Mouse (Mus musculus) ES-Bruce4 (cell line): ENCODE data around the gene Mlec. TPM values are rescaled to one million over a fixed set of nuclear protein-coding genes. Genes with fewer than 3 reads are reported as not detected.

Experiments
- H3K27ac ChIP-seq: 2 replicates; pipeline ENCODE4 v1.5.1; 2012; ENCODE audit warnings: low read length, inconsistent platforms; ENCODE audit not compliant: insufficient read depth
- H3K27me3 ChIP-seq: 2 replicates; pipeline ENCODE4 v1.6.1; 2012; ENCODE audit warnings: mild to moderate bottlenecking, low read length, inconsistent platforms; ENCODE audit not compliant: control insufficient read depth, poor library complexity, insufficient read depth, severe bottlenecking
- H3K36me3 ChIP-seq: 2 replicates; pipeline ENCODE4 v1.6.1; 2012; ENCODE audit warnings: inconsistent platforms, mild to moderate bottlenecking, low read length, moderate library complexity; ENCODE audit not compliant: control insufficient read depth, poor library complexity, insufficient read depth, severe bottlenecking
- H3K4me1 ChIP-seq: one replicate; pipeline ENCODE4 v1.8.1; 2011; ENCODE audit warnings: low read length; ENCODE audit not compliant: control insufficient read depth, insufficient read depth
- H3K4me3 ChIP-seq: 2 replicates; pipeline ENCODE4 v1.5.1; 2011; ENCODE audit warnings: low read depth, mild to moderate bottlenecking, low read length
- H3K9ac ChIP-seq: 2 replicates; pipeline ENCODE4 v1.6.1; 2012; ENCODE audit warnings: low read depth, mild to moderate bottlenecking, inconsistent platforms; ENCODE audit not compliant: poor library complexity, severe bottlenecking
- H3K9me3 ChIP-seq: replicated peaks from 2 replicates; pipeline ENCODE4 v1.6.1; 2012; ENCODE audit warnings: mild to moderate bottlenecking, low read length, inconsistent platforms; ENCODE audit not compliant: control insufficient read depth, poor library complexity, insufficient read depth, severe bottlenecking
- CTCF ChIP-seq: IDR thresholded peaks from one replicate; pipeline ENCODE4 v1.8.1; 2011; ENCODE audit warnings: low read depth, low read length
- EP300 ChIP-seq: IDR thresholded peaks from 2 replicates; pipeline ENCODE4 v1.6.1; 2011; ENCODE audit warnings: low read depth, low read length; ENCODE audit not compliant: insufficient read depth
- POLR2A ChIP-seq: IDR thresholded peaks from one replicate; pipeline ENCODE4 v1.8.1; 2011; ENCODE audit warnings: low read length; ENCODE audit not compliant: insufficient read depth
- polyA plus RNA-seq: library from polyadenylated mRNA; stranded (reverse); fragments of >200 nt; gene quantifications from 2 replicates; pipeline ENCODE4 v1.2.4, GENCODE M21; 2011; ENCODE audit warnings: low read depth; ENCODE audit not compliant: missing spikeins, insufficient read depth, insufficient read length

The Mlec gene
- polyA plus RNA-seq: 137 and 139 TPM in 2 replicates

DNA sequence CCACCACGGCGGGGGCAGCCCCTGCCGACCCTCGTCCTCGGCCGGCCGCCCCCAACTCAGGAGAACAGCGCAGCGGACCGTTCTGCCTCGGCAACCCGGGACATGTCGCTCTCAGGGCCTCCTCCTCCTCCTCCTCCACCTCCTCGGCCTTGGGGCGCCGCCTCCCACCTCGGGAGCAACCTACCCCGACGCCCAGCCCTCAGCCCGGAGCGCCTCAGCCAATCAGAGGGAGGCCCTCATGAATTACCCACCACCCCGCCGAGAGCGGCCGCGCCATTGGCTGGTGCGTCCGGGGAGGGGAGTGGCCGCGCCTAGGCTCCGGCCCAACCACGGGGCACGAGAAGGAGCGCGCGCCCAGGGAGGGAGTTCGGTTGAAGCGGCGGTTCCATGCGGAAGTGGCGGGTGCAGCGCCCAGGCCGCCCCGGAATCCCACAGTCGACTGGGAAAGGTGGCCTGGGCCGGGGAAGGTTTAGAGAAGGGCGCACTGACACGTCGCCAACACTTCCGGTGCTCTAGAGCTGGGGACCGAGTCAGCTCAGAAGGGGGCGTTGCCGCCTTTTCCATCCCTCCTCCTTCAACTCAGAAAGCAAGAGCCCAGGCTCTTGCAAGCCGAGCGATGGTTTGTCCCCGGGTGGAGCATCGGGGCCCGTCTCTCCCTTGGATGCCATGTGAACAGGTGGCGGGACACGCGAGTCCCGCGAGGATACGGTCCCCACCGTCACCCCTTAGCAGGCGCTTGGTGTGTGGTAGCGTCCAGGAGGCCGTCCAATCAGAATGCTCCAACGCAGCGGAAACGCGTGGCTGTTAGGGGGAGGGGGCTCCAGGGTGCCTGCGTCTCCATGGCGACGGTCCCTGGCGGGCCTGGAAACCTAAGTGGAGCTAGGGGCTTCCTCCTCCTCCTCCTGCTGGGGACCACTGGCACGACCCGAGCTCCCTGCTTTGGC is at the start of gene Mlec:
Gene Mlec, minus strand, starts transcription at position 140 of the 944 bp plus-strand sequence.
- Histone ChIP-seq H3K9ac (peak within 1 kb of the TSS; percentile 96), H3K27ac (peak within 1 kb of the TSS; percentile 47; the same call in 1 of the 2 replicates), H3K4me1 (peaks cover 3% of the 10 kb centered on the region), H3K27me3 (no peaks in the 10 kb centered on the region), H3K4me3 (peak within 1 kb of the TSS; percentile 97), H3K36me3 (peaks cover 2% of the 10 kb centered on the region), H3K9me3 (no peaks in the 10 kb centered on the region)
- TF ChIP-seq CTCF (no peak), POLR2A (peak; percentile 83), EP300 (no peak; the same call in 1 of the 2 replicates)

GRCm38 (mm10) chr5:115207244-115207643 is 49.3 kb upstream of the Mlec start:
- no peaks in the 10 kb centered on the region for H3K27me3 ChIP-seq
- peaks cover 1% of the 10 kb centered on the region for H3K4me1 ChIP-seq
- no peak overlapping the region for H3K4me3 ChIP-seq
- no peaks in the 10 kb centered on the region for H3K36me3 ChIP-seq
- H3K27ac ChIP-seq: no peak overlapping the region
- peak; percentile 50 for TF ChIP-seq CTCF
- no peak for TF ChIP-seq POLR2A
- H3K9me3 ChIP-seq: no peaks in the 10 kb centered on the region
- no peak overlapping the region for H3K9ac ChIP-seq

DNA sequence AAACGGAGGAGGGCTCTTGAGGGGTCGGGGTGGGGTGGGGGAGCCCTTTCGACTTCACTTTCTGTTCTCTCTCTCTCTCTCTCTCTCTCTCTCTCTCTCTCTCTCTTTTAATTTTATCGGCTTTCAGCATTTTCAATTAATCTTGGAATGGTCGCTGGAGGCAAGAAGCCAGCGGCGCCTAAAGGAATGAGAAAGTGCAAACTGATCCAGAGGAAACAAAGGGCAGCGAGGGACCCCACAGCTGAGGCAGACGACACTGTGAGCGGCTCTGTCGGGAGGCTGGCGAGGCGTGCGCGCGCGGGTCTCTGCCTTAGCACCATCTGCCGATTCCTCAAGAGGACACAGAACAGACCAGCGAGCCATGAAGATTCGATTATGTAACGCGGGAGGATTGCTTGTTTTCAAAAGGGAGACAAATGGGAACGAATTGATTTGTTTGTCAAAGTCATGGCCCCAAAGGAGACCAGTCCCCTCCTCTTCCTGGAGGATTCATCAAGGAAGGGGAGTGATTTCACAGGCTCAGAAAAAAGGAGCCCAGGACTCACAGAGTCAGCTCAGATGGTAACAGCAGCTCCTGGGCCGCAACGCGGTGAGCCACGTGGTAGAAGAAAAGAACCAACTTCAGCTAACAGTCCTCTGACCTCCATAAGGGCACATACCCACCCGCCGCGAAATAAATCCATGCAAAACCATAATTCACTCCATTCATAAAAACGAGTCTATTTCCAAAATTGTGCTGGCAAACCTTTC is 46.8 kb upstream of the Mlec start:
- H3K36me3 ChIP-seq: no peaks in the 10 kb centered on the region
- H3K27me3 ChIP-seq: no peaks in the 10 kb centered on the region
- TF ChIP-seq CTCF (no peak), EP300 (no peak), POLR2A (no peak)
- peaks cover 1% of the 10 kb centered on the region for H3K4me1 ChIP-seq
- H3K4me3 ChIP-seq: peak overlapping the region; percentile 31
- H3K27ac ChIP-seq: no peak overlapping the region
- peak overlapping the region; percentile 28 for H3K9ac ChIP-seq
- H3K9me3 ChIP-seq: no peaks in the 10 kb centered on the region

DNA sequence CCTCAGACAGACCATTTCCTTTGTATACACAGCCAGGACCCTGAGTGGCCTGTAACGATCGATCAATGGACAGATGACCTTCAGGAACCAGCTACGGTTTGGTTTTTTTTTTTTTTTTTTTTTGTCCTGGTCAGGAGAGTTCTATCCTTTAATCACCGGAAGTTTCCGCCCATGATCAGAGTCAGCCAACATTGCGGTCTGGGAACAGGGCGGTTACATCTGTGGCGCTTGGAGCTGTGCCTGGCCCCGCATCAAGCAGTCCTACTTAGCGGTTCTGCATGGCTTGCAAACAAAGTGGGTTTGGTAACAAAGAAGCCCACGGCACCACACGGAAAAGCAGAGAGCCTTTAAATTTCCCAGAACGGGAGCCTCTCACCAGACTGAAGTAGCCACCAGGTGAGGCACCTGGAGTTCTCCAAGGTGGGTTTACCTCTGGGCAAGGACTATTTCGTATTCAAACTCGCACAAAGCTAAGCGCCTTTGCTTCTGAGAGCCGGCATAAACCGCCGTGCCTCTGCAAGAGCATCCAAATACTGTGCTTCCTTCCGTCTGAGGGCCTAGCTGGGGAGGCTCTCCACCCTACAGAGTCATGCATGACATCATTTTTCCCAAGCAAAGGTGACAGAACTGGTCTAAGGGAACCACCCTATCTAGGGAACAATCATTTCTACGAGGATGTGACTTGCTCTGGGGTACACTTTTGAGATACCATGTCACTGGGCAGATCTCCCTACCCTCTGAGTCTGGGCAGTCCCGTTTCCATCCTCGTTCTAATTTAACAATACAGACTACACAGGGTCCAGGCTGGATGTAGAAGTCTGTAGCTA is 46.0 kb upstream of the Mlec start:
- Histone ChIP-seq H3K4me1 (peaks cover 1% of the 10 kb centered on the region), H3K9me3 (no peaks in the 10 kb centered on the region), H3K4me3 (peak overlapping the region; percentile 45), H3K9ac (peak overlapping the region; percentile 28), H3K27me3 (no peaks in the 10 kb centered on the region), H3K36me3 (no peaks in the 10 kb centered on the region), H3K27ac (peak overlapping the region; percentile 27)
- TF ChIP-seq POLR2A: no peak
- no peak for TF ChIP-seq EP300
- no peak for TF ChIP-seq CTCF

- Histone ChIP-seq H3K27me3 (peaks cover 2% of the 10 kb centered on the region), H3K4me3 (peak overlapping the region; percentile 53), H3K9ac (peak overlapping the region; percentile 88), H3K36me3 (no peaks in the 10 kb centered on the region), H3K4me1 (no peaks in the 10 kb centered on the region), H3K27ac (no peak overlapping the region), H3K9me3 (no peaks in the 10 kb centered on the region)
- no peak for TF ChIP-seq CTCF
- no peak for TF ChIP-seq POLR2A
- no peak for TF ChIP-seq EP300
Measured at GRCm38 (mm10) chr5:115194626-115195221, 36.7 kb upstream of the Mlec start.
